Mouse (Mus musculus) kidney, postnatal 0 days (tissue): ENCODE measurements at regions not wholly inside any gene's neighbourhood (a gene's known extent, or its start where the extent isn't known, plus 50 kb on each side); places are given as distances from the start of the nearest gene placed in this dataset.

ENCODE experiments used
- ATAC-seq: fragments of 200-750 bp; cut with Nextera tagmentation; replicated peaks from 2 replicates; pipeline ENCODE4 v1.8.0; 2017; ENCODE audit warnings: low read depth, moderate number of reproducible peaks, moderate TSS enrichment, moderate library complexity; ENCODE audit not compliant: low FRiP score
- DNase-seq: peaks from one replicate; pipeline ENCODE4 v3.0.0-alpha.2; 2016; ENCODE audit warnings: low spot score
- H3K27ac ChIP-seq: fragments of 300-500 bp; sonication (generic); 2 replicates; pipeline ENCODE4 v1.5.1; 2014; ENCODE audit warnings: mild to moderate bottlenecking
- H3K27me3 ChIP-seq: fragments of 300-500 bp; sonication (generic); 2 replicates; pipeline ENCODE4 v1.6.1; 2014; ENCODE audit warnings: low read length, mixed read lengths; ENCODE audit not compliant: insufficient read depth
- H3K36me3 ChIP-seq: fragments of 300-500 bp; sonication (generic); 2 replicates; pipeline ENCODE4 v1.6.1; 2014; ENCODE audit warnings: low read length, mixed read lengths; ENCODE audit not compliant: insufficient read depth
- H3K4me1 ChIP-seq: fragments of 300-500 bp; sonication (generic); replicated peaks from 2 replicates; pipeline ENCODE4 v1.6.1; 2014; ENCODE audit warnings: antibody characterized with exemption, low read length, mixed read lengths; ENCODE audit not compliant: insufficient read depth
- H3K4me2 ChIP-seq: fragments of 300-500 bp; sonication (generic); 2 replicates; pipeline ENCODE4 v1.6.1; 2014; ENCODE audit warnings: mild to moderate bottlenecking, low read length, moderate library complexity, mixed read lengths
- H3K4me3 ChIP-seq: fragments of 300-500 bp; sonication (generic); replicated peaks from 2 replicates; pipeline ENCODE4 v1.5.1; 2014; ENCODE audit warnings: low read depth, low read length
- H3K9ac ChIP-seq: fragments of 300-500 bp; sonication (generic); 2 replicates; pipeline ENCODE4 v1.6.1; 2014; ENCODE audit warnings: low read depth, low read length
- H3K9me3 ChIP-seq: fragments of 300-500 bp; sonication (generic); replicated peaks from 2 replicates; pipeline ENCODE4 v1.6.1; 2016; ENCODE audit warnings: low read length, inconsistent platforms, mixed read lengths
- CTCF ChIP-seq: IDR thresholded peaks from 2 replicates; pipeline ENCODE4 v1.5.1; 2016; ENCODE audit warnings: antibody characterized with exemption, low read depth, mild to moderate bottlenecking, moderate library complexity
- WGBS: fragments of 180-500 bp; shearing (Covaris S2); extraction: QIAGEN DNeasy Blood & Tissue Kit; methylation state at CpG from one replicate; pipeline ENCODE4 v1.1.7; 2014; 5-methylcytosine and 5-hydroxymethylcytosine counted together

- no peak for TF ChIP-seq CTCF
- H3K36me3 ChIP-seq, result no peaks in the 10 kb centered on the region
- WGBS, result 53% methylated on average over 14 of the region's 14 CpGs
- H3K9me3 ChIP-seq, result no peaks in the 10 kb centered on the region
- no peak for ATAC-seq
- H3K4me1 ChIP-seq, result no peaks in the 10 kb centered on the region
- no peak overlapping the region for H3K9ac ChIP-seq
- no peak for DNase-seq
- no peak overlapping the region for H3K27ac ChIP-seq
- no peaks in the 10 kb centered on the region for H3K27me3 ChIP-seq
- no peak overlapping the region for H3K4me3 ChIP-seq
- H3K4me2 ChIP-seq, result no peak overlapping the region
Observed at GRCm38 (mm10) chr1:77708202-77709020, 193.5 kb upstream of the Epha4 start.

- H3K27ac ChIP-seq, result no peak overlapping the region
- no peaks in the 10 kb centered on the region for H3K27me3 ChIP-seq
- no peak for TF ChIP-seq CTCF
- H3K9ac ChIP-seq, result no peak overlapping the region
- no peak for DNase-seq
- H3K9me3 ChIP-seq, result no peaks in the 10 kb centered on the region
- WGBS, result 60% methylated on average over 3 of the region's 3 CpGs
- no peak overlapping the region for H3K4me2 ChIP-seq
- no peaks in the 10 kb centered on the region for H3K4me1 ChIP-seq
- no peaks in the 10 kb centered on the region for H3K36me3 ChIP-seq
- ATAC-seq, result no peak
- H3K4me3 ChIP-seq, result no peak overlapping the region
Observed at GRCm38 (mm10) chr1:77695228-77696018, 180.5 kb upstream of the Epha4 start.

- TF ChIP-seq CTCF, result no peak
- ATAC-seq (no peak), DNase-seq (no peak)
- Histone ChIP-seq H3K9ac (no peak overlapping the region), H3K4me1 (no peaks in the 10 kb centered on the region), H3K27ac (no peak overlapping the region), H3K4me2 (no peak overlapping the region), H3K36me3 (no peaks in the 10 kb centered on the region), H3K4me3 (no peak overlapping the region), H3K27me3 (no peaks in the 10 kb centered on the region), H3K9me3 (no peaks in the 10 kb centered on the region)
- 74% methylated on average over 7 of the region's 7 CpGs for WGBS
Observed at GRCm38 (mm10) chr1:77663345-77663744, 148.5 kb upstream of the Epha4 start.

- H3K36me3 ChIP-seq, result no peaks in the 10 kb centered on the region
- H3K9me3 ChIP-seq, result no peaks in the 10 kb centered on the region
- H3K27ac ChIP-seq, result no peak overlapping the region
- no peak for TF ChIP-seq CTCF
- ATAC-seq (no peak), DNase-seq (no peak)
- H3K27me3 ChIP-seq, result no peaks in the 10 kb centered on the region
- H3K9ac ChIP-seq, result no peak overlapping the region
- no peaks in the 10 kb centered on the region for H3K4me1 ChIP-seq
- H3K4me3 ChIP-seq, result no peak overlapping the region
- H3K4me2 ChIP-seq, result no peak overlapping the region
Observed at GRCm38 (mm10) chr1:77660436-77660835, 145.5 kb upstream of the Epha4 start.

- Histone ChIP-seq H3K4me1 (no peaks in the 10 kb centered on the region), H3K27ac (no peak overlapping the region), H3K9ac (no peak overlapping the region), H3K36me3 (no peaks in the 10 kb centered on the region), H3K27me3 (no peaks in the 10 kb centered on the region), H3K4me3 (no peak overlapping the region), H3K4me2 (no peak overlapping the region), H3K9me3 (no peaks in the 10 kb centered on the region)
- no peak for TF ChIP-seq CTCF
- no peak for DNase-seq
- WGBS, result 84% methylated on average over 3 of the region's 3 CpGs
- no peak for ATAC-seq
Observed at GRCm38 (mm10) chr1:77637025-77637424, 122.1 kb upstream of the Epha4 start.

- Histone ChIP-seq H3K9ac (no peak overlapping the region), H3K27ac (no peak overlapping the region), H3K4me2 (no peak overlapping the region), H3K4me3 (no peak overlapping the region), H3K36me3 (no peaks in the 10 kb centered on the region), H3K27me3 (no peaks in the 10 kb centered on the region), H3K9me3 (no peaks in the 10 kb centered on the region), H3K4me1 (no peaks in the 10 kb centered on the region)
- no peak for TF ChIP-seq CTCF
- ATAC-seq (no peak), DNase-seq (no peak)
- 40% methylated on average over 9 of the region's 9 CpGs for WGBS
Observed at GRCm38 (mm10) chr1:77629496-77630281, 114.8 kb upstream of the Epha4 start.
